Mouse (Mus musculus): ENCODE measurements around the gene Auts2.

DNA sequence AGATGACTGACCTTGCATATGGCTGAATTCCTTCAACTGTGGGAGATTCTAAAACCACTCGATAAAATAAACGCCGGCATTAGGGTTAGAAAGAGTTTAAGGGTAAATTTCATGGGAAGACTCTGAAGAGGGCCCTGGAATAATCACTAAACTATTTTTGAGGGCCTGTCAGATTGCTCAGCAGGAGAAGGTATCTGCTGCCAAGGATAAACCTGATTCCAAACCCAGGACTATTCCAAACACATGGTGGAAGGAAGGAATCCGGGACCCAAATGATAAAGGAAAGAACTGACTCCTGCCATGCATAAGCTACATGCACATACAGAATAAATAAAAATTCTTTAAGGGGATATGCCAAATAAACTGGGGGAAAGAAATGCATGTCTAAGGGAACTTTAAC lies 399.0 kb downstream of the Auts2 start:
- TF ChIP-seq CTCF (IDR thresholded peaks at IDR 0.05; ENCODE audit: insufficient read depth, low read length) (no peak), POLR2A (IDR thresholded peaks at IDR 0.05; ENCODE audit: borderline replicate concordance, extremely low read depth, low read depth, low read length) (no peak)

Measured in lung, adult 2 months (tissue).